Mouse (Mus musculus) midbrain, postnatal 0 days (tissue): ENCODE measurements around the gene Fbxo17. TPM values are rescaled to one million over a fixed set of nuclear protein-coding genes. Genes with fewer than 3 reads are reported as not detected.

ENCODE experiments used
- ATAC-seq: fragments of 200-750 bp; cut with Nextera tagmentation; 2 replicates; pipeline ENCODE4 v1.8.0; 2017; ENCODE audit warnings: moderate number of reproducible peaks, mild to moderate bottlenecking, moderate TSS enrichment, moderate library complexity; ENCODE audit not compliant: low FRiP score
- DNase-seq: peaks from one replicate; pipeline ENCODE4 v3.0.0-alpha.2; 2015; ENCODE audit warnings: low spot score
- H3K27ac ChIP-seq: fragments of 300-500 bp; sonication (generic); 2 replicates; pipeline ENCODE4 v1.5.1; 2014; ENCODE audit warnings: low read depth, mild to moderate bottlenecking, low read length, mixed read lengths
- H3K27me3 ChIP-seq: fragments of 300-500 bp; sonication (generic); 2 replicates; pipeline ENCODE4 v1.6.1; 2014; ENCODE audit warnings: low read length, control low read depth, mixed read lengths; ENCODE audit not compliant: insufficient read depth
- H3K36me3 ChIP-seq: fragments of 300-500 bp; sonication (generic); 2 replicates; pipeline ENCODE4 v1.6.1; 2014; ENCODE audit warnings: low read length, control low read depth, mixed read lengths; ENCODE audit not compliant: insufficient read depth
- H3K4me1 ChIP-seq: fragments of 300-500 bp; sonication (generic); 2 replicates; pipeline ENCODE4 v1.6.1; 2014; ENCODE audit warnings: mild to moderate bottlenecking, control low read depth, antibody characterized with exemption, low read length, mixed read lengths; ENCODE audit not compliant: insufficient read depth
- H3K4me2 ChIP-seq: fragments of 300-500 bp; sonication (generic); 2 replicates; pipeline ENCODE4 v1.6.1; 2014; ENCODE audit warnings: low read depth, mild to moderate bottlenecking, low read length, mixed read lengths; ENCODE audit not compliant: poor library complexity, severe bottlenecking
- H3K4me3 ChIP-seq: fragments of 300-500 bp; sonication (generic); 2 replicates; pipeline ENCODE4 v1.5.1; 2014; ENCODE audit warnings: low read depth, mild to moderate bottlenecking, low read length, moderate library complexity
- H3K9ac ChIP-seq: fragments of 300-500 bp; sonication (generic); replicated peaks from 2 replicates; pipeline ENCODE4 v1.6.1; 2014; ENCODE audit warnings: mild to moderate bottlenecking, low read length, moderate library complexity, mixed read lengths; ENCODE audit not compliant: poor library complexity, severe bottlenecking
- H3K9me3 ChIP-seq: fragments of 300-500 bp; sonication (generic); 2 replicates; pipeline ENCODE4 v1.6.1; 2016; ENCODE audit warnings: low read length, control low read depth
- CTCF ChIP-seq: IDR thresholded peaks from 2 replicates; pipeline ENCODE4 v1.5.1; 2016; ENCODE audit warnings: antibody characterized with exemption, mild to moderate bottlenecking
- WGBS: fragments of 180-500 bp; shearing (Covaris S2); extraction: QIAGEN DNeasy Blood & Tissue Kit; methylation state at CpG from one replicate; pipeline ENCODE4 v1.1.7; 2014; 5-methylcytosine and 5-hydroxymethylcytosine counted together
- polyA plus RNA-seq: library from polyadenylated mRNA; unstranded; fragments of >200 nt; fragmentation: Nextera tagmentation; extraction: Ambion mirVana; gene quantifications from 2 replicates; pipeline ENCODE4 v1.2.1, GENCODE M21; 2015
- total RNA-seq: library from RNA; depleted of rRNA; stranded (reverse); fragments of >200 nt; gene quantifications from 2 replicates; pipeline ENCODE4 v1.2.3, GENCODE M21; 2014

Gene Fbxo17
- total and polyA plus RNA-seq, 2 experiments from 2014 or later: 2.8 to 5.5 TPM

DNA sequence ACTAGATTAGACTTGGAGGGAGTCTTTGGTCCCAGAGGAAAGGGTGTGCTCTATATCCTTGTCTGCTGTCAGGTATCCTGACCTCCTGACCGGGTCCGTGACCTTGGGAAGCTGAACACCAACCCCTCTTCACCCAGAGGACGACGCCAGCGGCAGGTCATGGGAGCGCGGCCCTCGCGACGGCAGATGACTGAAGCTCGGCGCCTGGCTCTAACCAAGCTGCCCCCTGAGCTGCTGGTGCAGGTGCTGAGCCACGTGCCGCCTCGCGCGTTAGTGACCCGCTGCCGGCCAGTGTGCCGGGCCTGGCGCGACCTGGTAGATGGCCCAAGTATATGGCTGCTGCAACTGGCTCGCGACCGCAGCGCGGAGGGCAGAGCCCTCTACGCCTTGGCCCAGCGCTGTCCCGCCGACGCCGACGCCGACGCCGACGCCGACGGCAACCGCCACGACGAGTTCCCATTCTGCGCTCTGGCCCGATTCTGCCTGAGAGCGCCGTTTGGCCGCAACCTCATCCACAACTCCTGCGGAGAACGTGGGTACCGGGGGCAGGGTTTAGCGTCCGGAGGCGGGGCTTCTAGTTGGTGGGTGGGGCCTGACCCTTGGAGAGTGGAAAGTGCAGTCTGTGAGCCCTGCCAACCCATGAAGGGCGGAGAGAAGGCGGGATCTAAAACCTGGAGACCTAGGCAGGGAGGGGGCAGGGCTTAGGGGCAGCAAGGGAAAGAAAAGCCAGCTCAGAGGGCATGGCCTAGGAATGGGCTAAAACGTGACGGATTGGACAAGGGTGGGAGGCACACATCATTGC, 15.9 kb downstream of the Fbxo17 start:
- peak overlapping the region; percentile 39 for H3K9ac ChIP-seq
- H3K9me3 ChIP-seq: no peaks in the 10 kb centered on the region
- H3K27me3 ChIP-seq: no peaks in the 10 kb centered on the region; the same call in 1 of the 2 replicates
- peak overlapping the region; percentile 60 for H3K4me2 ChIP-seq
- H3K27ac ChIP-seq: no peak overlapping the region
- peak; percentile 69; the same call in 1 of the 2 replicates for ATAC-seq
- peak overlapping the region; percentile 39 for H3K4me3 ChIP-seq
- 2% methylated on average over 57 of the region's 58 CpGs for WGBS
- no peak for TF ChIP-seq CTCF
- H3K36me3 ChIP-seq: peaks cover 5% of the 10 kb centered on the region; the same call in 1 of the 2 replicates
- no peaks in the 10 kb centered on the region for H3K4me1 ChIP-seq
- DNase-seq: peak; percentile 72

- Histone ChIP-seq H3K27ac (no peak overlapping the region), H3K9ac (peak overlapping the region; percentile 39; the same call in 1 of the 2 replicates), H3K27me3 (no peaks in the 10 kb centered on the region; the same call in 1 of the 2 replicates), H3K4me3 (peak overlapping the region; percentile 39), H3K9me3 (no peaks in the 10 kb centered on the region), H3K4me1 (no peaks in the 10 kb centered on the region), H3K4me2 (peak overlapping the region; percentile 60), H3K36me3 (peaks cover 5% of the 10 kb centered on the region; the same call in 1 of the 2 replicates)
- DNase-seq (no peak), ATAC-seq (no peak)
- TF ChIP-seq CTCF: no peak
- WGBS: 9% methylated on average over 11 of the region's 11 CpGs
These were observed 16.6 kb downstream of the Fbxo17 start for GRCm38 (mm10) chr7:28733211-28733610.

- Histone ChIP-seq H3K4me1 (no peaks in the 10 kb centered on the region), H3K36me3 (peaks cover 10% of the 10 kb centered on the region; the same call in 1 of the 2 replicates), H3K4me3 (no peak overlapping the region), H3K9ac (no peak overlapping the region), H3K4me2 (no peak overlapping the region), H3K27me3 (no peaks in the 10 kb centered on the region; the same call in 1 of the 2 replicates), H3K27ac (no peak overlapping the region), H3K9me3 (no peaks in the 10 kb centered on the region)
- DNase-seq: no peak
- no peak for ATAC-seq
- no peak for TF ChIP-seq CTCF
- WGBS: 87% methylated on average over 6 of the region's 6 CpGs
These were observed 19.1 kb downstream of the Fbxo17 start for GRCm38 (mm10) chr7:28735701-28736100.

DNA sequence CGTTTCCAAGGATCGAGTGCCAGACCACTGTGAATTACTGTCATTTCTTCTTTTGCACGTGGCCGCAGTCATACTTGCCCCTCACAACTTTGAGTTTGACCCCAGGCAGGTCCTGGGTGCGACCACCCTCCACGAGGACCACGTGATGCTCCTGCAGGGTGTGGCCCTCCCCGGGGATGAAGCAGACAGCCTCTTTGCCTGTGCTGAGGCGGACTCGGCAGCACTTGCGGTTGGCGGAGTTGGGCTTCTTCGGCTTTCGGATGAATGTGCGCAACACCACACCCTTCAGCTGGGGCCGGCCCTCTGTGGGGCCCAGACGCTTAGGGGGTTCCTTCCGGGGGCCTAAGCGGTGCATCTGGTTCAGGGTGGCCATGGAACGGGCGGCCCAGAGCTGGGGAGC, 23.2 kb downstream of the Fbxo17 start:
- DNase-seq (no peak), ATAC-seq (no peak)
- Histone ChIP-seq H3K4me2 (no peak overlapping the region), H3K4me3 (no peak overlapping the region), H3K9me3 (no peaks in the 10 kb centered on the region), H3K27me3 (no peaks in the 10 kb centered on the region), H3K36me3 (peaks cover 11% of the 10 kb centered on the region; the same call in 1 of the 2 replicates), H3K4me1 (peaks cover 9% of the 10 kb centered on the region; the same call in 1 of the 2 replicates), H3K27ac (no peak overlapping the region), H3K9ac (no peak overlapping the region)
- WGBS: 96% methylated on average over 21 of the region's 21 CpGs
- TF ChIP-seq CTCF: no peak

- H3K36me3 ChIP-seq: peaks cover 13% of the 10 kb centered on the region; the same call in 1 of the 2 replicates
- peak overlapping the region; percentile 76 for H3K9ac ChIP-seq
- 44% methylated on average over 9 of the region's 9 CpGs for WGBS
- no peaks in the 10 kb centered on the region for H3K9me3 ChIP-seq
- DNase-seq (no peak), ATAC-seq (no peak)
- TF ChIP-seq CTCF: peak; percentile 30; the same call in 1 of the 2 replicates
- H3K27ac ChIP-seq: peak overlapping the region; percentile 75
- no peaks in the 10 kb centered on the region for H3K27me3 ChIP-seq
- H3K4me2 ChIP-seq: peak overlapping the region; percentile 91
- H3K4me3 ChIP-seq: peak overlapping the region; percentile 47
- H3K4me1 ChIP-seq: peaks cover 9% of the 10 kb centered on the region; the same call in 1 of the 2 replicates
These were observed 24.3 kb downstream of the Fbxo17 start for GRCm38 (mm10) chr7:28740949-28741348.

GRCm38 (mm10) chr7:28741368-28741708, 24.7 kb downstream of the Fbxo17 start:
- H3K4me1 ChIP-seq: peaks cover 9% of the 10 kb centered on the region; the same call in 1 of the 2 replicates
- H3K9me3 ChIP-seq: no peaks in the 10 kb centered on the region
- 1% methylated on average over 13 of the region's 13 CpGs for WGBS
- peak overlapping the region; percentile 47 for H3K4me3 ChIP-seq
- H3K4me2 ChIP-seq: peak overlapping the region; percentile 91
- peaks cover 14% of the 10 kb centered on the region; the same call in 1 of the 2 replicates for H3K36me3 ChIP-seq
- TF ChIP-seq CTCF: no peak
- ATAC-seq (peak; percentile 6; the same call in 1 of the 2 replicates), DNase-seq (no peak)
- no peaks in the 10 kb centered on the region for H3K27me3 ChIP-seq
- peak overlapping the region; percentile 75 for H3K27ac ChIP-seq
- H3K9ac ChIP-seq: peak overlapping the region; percentile 76
